Mouse (Mus musculus): ENCODE results near the gene Aasdh.
"Not testable (repeated sequence)": the region's sequence is repeated elsewhere in the genome, so short reads cannot be mapped to it uniquely, and the experiment has no call there.

Gene Aasdh

DNA sequence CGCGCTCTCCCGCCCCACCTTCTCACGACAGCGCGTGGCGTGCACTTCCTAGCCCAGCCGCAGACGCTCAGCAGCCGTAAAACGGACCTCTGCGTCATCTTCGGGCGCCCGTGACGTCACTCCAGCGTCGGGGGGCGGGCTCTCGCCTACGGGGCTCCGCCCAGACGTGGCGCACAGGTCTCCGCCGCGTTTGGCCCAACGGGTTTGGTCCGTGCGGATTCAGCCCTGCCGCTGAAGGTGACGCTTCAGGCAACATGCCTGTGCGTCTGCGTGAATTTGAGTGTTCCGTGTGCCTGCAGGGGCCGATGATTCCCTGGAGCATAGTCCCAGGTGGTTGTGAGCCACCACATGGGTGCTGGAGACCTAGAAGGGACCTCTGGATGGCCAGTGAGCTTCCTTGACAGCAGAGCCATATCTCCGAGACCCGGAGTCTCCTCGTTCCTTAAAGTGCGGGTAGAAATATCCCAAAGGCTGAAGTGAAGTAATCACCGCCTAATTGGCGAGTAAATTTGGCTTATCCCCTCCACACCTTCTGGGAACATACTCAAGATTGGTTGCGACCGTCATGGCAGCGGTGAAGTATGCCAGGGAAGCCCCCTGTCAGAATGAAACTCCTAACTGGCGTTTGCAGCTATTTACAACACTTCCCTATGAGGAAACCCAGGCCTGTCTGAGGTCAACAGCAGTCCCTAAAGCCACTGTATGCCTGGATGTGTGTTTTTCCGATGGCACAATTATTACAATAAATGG, at the start of gene Aasdh:
Gene Aasdh (minus strand): TSS at position 110 of the 750 bp plus-strand sequence.
- peak; percentile 98 for DNase-seq (ENCODE audit: low read depth, low spot score)

DNA sequence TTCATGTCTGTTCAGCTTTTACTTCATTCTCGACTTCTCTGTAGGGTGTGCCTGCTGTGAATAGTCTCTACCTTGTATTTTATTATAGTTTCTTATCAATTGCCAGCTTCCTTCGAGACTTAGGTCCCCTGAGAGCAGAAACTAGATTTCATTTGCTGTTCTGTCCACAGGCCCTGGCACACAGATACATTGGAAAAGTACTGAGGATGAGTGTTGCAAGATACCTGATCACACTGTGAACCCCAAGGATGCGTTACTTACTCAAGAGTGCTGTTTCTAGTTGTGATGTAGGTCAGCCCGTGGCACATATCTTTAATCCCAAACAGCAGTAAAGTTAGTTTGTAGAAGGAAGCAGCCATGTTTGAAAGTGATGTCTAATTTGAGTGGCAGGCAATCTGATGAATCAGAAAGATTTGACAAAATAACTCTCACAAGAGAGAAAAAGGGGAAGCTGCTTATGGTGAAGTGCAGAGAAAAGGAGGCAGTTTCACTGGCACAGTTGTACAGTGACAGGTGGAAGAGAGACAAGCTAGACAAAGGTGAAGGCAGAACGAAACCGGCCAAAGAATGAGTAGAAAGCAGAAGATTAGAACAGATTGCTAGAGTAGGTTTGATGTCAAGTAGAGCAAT, 49.1 kb upstream of the Aasdh start:
- DNase-seq (ENCODE audit: low read depth, low spot score): no peak

- DNase-seq (ENCODE audit: low read depth, low spot score): no peak
Measured at GRCm38 (mm10) chr5:76953794-76954193, 48.5 kb upstream of the Aasdh start.

DNA sequence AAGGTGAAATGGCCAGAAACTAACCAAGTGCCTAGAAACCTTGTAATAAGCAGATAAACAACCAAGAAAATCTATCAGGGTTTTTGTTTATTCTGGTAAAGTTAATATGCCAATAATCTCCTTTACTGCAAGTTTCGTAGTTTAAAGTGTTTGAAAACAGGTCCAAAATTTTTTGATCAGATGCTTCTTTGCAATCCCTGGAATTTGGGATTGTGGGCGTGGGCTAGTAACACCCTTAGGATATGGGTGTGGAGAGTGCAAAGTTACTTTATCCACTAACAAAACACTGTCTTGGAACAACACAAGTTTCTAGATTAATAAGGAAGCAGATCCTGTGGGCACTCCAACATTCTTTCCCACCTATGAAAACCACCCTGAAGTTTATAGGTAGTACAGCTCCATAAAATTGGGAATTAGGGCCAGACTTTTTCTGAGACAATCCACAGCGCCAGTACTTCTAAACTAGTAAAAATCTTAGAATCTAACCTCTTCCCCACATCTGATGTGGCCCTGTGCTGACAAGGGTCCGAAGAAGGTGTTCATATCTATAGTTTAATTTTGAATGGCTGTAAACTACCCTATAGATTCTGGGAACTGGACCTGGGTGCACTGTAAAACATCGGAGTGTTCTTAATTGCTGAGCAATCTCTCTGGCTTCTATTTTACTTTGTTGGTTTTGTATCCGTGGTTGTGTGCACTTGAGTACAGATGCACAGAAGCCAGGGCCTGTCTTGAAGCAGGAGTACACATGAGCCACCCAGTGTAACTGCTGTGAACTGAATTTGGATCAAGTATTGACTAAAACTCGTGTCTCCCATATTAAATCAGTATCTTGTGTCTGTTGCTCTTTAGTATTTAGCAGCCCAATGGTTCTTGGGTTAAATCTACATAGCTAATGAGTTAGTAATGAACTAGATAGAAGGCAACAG, 47.1 kb upstream of the Aasdh start:
- no peak for DNase-seq (ENCODE audit: low read depth, low spot score)

- peak; percentile 99 for DNase-seq (ENCODE audit: low read depth, low spot score)
Measured at GRCm38 (mm10) chr5:76951106-76952027, 46.1 kb upstream of the Aasdh start, which contains the start of the genes Paics and Ppat. Paics (plus strand) TSS chr5:76951307. Ppat (minus strand) TSS chr5:76951578.

DNA sequence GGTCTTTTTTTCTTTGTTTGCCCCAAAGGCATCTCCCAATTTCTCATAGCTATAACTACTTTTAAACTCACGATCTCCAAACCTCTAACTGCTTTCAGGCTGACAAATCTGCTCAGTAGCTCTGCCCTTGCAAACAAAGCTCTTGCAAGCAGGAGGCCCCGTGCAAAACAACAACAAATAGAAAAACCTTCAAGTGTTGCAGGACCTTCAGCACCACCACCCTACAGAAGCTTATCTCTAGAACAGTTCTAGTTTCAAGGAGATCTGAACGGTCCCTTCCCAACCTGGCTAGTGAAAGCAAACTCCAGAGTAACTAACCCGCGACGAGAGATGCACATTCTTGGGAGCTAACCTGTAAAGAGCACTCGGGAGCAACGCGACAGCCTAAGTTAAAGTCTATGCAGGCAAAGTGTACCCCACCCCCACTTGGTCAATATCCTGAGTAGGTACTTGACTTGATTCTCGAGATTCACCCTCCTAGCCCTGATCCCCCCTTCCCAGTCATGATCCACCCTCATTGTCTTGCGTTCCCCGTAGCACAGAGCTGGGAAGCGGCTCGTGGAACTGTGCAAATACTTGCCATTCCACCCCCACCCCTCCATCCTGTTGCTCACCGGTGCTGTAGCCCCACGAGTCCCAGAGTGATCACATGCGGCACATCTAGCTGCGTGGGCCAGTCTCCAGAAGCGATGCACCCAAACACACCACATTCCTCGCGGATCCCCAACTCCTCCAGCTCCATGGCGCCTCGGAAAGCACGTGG, 45.2 kb upstream of the Aasdh start:
- no peak for DNase-seq (ENCODE audit: low read depth, low spot score)

GRCm38 (mm10) chr5:76947758-76948157, 42.4 kb upstream of the Aasdh start:
- no peak for DNase-seq (ENCODE audit: low read depth, low spot score)

DNA sequence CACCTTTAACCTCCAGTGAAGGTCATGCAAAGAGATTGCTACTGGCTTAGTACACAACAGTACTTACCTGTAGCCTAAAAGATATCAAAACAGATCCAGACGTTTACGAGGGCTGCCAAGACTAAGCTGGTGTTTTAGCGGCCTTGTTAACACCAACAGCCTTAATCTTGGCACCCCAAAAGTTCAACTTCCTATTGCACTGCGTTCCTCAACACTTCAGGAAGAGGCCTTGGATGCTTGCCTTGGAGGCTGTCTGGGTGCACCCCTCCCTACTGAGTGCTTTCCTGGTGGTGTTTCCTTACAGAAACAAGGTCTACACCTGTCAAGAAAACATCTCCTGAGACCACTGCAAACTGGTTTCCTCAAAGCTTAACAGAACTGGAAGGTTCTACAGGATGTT, 41.8 kb upstream of the Aasdh start:
- no peak for DNase-seq (ENCODE audit: low read depth, low spot score)

DNA sequence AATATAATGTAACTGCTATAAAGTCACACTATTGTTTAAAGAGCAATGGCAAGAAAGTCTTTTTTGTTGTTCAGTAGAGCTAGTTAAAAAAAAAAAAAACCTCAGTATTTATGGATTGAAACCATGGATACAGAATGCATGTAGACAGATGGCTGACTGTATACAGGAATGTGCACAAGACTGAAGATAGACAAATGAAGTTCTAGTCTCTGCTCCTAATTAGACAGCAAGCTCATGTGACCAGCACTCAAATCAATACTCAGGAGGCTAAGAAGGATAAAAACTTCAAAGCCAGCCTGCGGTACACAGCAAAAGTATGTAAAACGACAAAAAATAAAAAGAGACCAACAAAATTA, 40.3 kb upstream of the Aasdh start:
- DNase-seq (ENCODE audit: low read depth, low spot score): no peak

DNA sequence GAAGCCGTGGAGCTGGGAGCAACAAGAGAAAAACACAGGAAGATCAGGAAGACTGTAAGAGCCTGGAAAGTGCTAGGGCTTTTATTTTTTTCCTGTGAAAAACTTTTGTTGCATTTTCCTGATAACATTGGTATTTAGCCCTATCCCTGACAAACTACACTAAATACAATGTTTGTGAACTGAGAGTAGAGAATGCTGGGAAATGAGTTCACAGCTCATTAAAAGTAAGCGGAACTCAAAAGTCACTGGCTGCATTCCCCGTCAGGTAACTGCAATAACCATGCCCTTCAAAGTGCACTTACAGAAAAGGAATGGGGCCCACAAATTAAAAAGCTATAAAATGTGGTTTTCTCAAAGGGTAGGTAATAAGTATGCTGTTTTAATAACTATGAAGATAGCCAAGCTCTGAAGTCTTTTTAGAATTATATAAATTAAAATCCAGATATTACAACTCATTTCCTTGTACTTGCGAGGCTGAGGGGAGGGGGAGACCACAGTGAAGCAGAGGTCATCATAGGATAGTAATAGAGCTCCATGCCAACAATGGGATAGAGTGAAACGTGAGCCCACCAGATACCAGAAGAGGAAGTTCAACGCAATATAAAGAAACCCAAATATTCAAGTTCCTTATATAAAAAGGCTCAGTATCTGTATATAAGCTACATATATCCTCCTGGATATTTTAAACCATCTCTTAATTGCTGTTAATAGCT, 39.8 kb upstream of the Aasdh start:
- DNase-seq (ENCODE audit: low read depth, low spot score): no peak

- no peak for DNase-seq (ENCODE audit: low read depth, low spot score)
Measured at GRCm38 (mm10) chr5:76942505-76942904, 37.2 kb upstream of the Aasdh start.

DNA sequence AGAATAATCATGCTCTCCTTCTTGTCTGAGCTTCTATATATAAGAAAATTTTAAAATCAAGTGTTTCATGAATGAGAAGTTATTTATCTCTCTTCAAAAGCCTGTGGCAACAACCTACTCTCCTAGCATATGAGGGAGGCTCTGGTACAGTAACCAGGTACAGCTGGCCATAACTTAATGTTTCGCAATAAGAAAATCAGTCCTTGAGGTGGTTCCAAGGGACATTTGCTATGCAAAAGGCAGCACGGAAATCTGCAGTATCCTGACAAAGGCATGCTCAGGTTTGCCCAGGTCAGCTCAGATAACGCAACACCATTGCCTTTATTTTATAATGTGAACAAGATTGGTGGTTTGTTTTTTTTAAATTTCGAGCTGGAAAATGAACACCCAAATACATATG, 36.7 kb upstream of the Aasdh start:
- DNase-seq (ENCODE audit: low read depth, low spot score): no peak

GRCm38 (mm10) chr5:76939717-76940116, 34.4 kb upstream of the Aasdh start:
- DNase-seq (ENCODE audit: low read depth, low spot score): no peak

GRCm38 (mm10) chr5:76929180-76929877, 24.0 kb upstream of the Aasdh start:
- no peak for DNase-seq (ENCODE audit: low read depth, low spot score)

DNA sequence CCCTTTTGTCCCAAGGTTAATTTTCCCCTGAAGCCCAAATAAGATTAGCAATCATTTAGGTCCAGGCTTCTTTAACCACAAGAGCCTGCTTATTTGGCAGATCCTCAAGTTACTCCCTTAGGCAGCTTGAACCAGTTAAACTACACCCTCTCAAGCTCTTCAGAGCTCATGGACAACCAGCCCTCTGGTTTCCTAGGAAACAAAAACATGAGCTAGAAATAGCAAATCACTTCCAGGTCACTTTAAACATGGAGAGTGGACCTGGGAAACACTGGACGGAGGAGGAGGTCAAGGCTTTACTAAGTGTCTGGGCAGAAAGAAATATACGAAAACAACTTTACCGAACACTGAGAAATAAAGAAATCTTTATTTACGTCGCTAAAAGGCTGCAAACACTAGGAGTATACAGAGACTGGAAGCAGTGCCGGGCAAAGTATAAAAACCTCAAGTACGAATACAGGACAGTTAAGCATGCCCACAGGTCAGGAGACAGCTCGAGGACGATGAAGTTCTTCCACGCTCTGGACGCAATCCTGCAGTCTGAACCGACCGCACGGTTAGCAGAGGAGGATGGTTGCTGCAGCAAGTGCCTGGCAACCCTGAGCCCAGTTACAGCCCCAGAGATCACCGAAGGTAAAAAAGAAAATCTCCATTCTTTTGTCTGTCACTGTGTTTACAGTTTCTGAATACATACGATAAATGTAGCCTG, 23.0 kb upstream of the Aasdh start:
- DNase-seq (ENCODE audit: low read depth, low spot score): no peak

DNA sequence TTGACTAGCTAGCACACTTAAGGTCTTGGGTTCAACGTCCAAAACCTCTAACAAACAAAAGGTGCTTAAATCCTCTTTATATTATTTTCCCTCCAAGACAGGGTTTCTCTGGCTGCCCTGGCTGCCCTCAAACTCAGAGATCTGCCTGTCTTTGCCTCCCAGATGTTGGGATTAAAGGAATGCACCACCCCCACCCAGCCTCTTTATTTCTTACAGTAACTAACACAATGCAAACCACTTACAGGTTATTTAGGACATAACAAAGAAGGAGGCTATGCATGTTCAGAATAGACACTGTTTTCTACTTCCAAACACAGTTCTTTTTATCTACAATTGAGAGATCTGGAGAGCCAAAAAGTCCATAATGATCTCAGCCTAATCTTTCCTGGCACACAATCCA, 19.0 kb upstream of the Aasdh start:
- DNase-seq (ENCODE audit: low read depth, low spot score): no peak

DNA sequence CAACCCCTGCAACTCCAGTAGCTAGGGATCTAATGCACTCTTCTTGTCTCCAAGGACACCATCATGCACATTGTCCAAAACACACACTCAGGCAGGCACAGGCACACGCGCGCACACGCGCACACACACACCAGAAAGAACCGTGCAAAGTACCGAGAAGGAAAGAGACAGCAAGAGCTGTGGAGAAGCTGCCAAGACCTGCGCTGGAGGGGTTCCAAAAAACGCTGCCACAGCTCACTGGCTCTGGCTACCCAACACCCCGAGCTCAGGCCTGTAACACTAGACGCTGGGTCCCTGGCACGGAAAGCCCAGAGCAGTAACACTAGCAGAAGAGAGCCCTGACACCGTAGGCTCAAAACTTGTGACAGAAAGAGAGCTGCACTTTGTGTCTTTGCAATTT, 18.1 kb upstream of the Aasdh start:
- DNase-seq (ENCODE audit: low read depth, low spot score): no peak

DNA sequence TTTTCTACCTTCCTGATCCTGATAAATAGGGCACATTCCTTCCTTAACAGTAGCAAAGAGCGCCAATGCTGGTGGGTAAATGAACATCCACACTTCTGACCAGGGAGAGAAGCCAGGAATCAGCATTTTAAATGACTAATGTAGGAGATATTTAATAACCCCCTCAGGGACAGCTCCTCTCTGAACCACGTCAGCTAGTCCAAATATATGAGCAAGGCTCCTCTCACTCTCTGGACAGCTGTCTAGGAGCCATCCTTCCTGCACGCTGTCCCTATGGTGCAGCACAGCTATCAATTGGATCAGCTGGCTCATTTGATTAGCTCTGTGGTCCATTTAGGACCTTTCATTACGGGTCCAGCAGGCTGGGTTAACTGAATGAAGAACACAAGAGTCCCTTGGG, 17.5 kb upstream of the Aasdh start:
- DNase-seq (ENCODE audit: low read depth, low spot score): no peak

DNA sequence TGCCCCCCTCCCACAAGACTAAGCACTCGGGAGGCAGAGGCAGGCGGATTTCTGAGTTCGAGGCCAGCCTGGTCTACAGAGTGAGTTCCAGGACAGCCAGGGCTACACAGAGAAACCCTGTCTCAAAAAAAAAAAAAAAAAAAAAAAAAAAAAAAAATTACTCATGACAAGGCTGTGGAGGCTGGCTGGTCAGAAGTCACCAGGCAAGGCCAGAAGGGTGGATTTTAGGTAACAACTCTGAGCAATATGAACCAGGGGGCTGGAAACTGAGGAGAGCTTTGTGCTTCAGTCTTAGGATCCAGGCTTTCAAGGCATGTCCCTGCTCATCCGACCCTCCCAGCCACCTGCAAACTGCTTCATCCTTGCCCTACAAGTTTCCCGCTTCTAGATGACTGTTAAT, 7.2 kb upstream of the Aasdh start:
- DNase-seq (ENCODE audit: low read depth, low spot score): not testable (repeated sequence)

All from CD4-positive, CD25-positive, alpha-beta regulatory T cell, adult 2 months (primary cell).